Comparison of ENCODE assay signal across 10 mouse cellular contexts in the genomic region with DNA sequence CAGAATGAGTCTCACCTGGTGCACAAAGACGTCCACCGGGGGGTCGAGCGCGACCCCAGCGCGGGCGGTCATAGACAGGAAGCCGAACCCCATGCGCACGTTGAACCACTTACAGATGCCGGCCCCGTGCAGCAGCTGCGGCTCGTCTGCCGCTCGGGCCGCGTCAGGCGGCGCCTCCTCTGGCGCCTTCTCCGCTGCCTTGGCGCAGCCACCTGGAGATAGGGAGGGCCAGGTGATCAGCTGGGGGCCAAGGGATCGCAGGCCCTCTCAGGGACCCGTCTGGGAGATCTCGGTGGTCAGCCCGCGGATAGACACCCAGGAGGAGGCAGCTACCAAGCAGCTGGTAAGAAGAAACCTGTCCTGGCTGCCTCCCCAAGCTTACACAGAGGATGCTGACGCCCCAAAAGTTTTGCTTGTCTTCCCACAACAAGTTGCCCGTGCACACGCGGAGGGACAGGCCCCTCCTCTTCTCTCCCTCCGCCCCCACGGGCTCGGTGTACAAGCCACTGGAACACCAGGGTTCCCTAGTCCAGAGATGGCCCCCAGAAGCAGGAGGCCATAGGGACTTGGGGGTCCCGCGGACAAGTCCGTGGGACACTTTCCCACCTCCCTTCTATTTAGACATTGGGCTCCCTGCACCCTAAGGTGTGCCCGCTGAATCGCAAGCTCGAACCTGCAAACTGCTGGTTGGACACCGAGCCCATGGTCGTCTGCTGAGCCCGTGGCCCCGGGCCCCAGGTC. TPM values are rescaled to one million over a fixed set of nuclear protein-coding genes. Genes with fewer than 3 reads are reported as not detected.
DNase-seq lines count a peak whose midpoint lies in the region; ATAC-seq and TF ChIP-seq lines count a peak whose summit lies in the region.
"Had no signal": no experiment of that assay in that cellular context is flagged by ENCODE, and none has a peak within 500 bp of the region (broad histone marks: within the 10 kb centered on the region; RNA-seq: fewer than 3 reads in every experiment).

No protein-coding gene starts in this region.

- peak; percentile 35 for DNase-seq in thymus, postnatal 4 days
- DNase-seq in thymus, postnatal 36 days = no peak
- DNase-seq in forebrain, postnatal 0 days = no peak
- DNase-seq in liver, embryonic 14.5 days (ENCODE audit: low read depth in 3 of 3, low spot score in 3 of 3) = no peak
- DNase-seq in yolk sac, embryonic 10.5 days (ENCODE audit: low spot score) = peak; percentile 82
- no peak for DNase-seq in gastrocnemius, postnatal 10 days
- DNase-seq in urinary bladder, adult 18-20 months (ENCODE audit: low spot score in 2 of 2) = no peak
- no peak for DNase-seq in lung, adult 2 months
- DNase-seq: layer of hippocampus, postnatal 36 days; right cerebral cortex, postnatal 25 days had no signal

- TF ChIP-seq EP300 in liver, embryonic 14.5 days (IDR thresholded peaks at IDR 0.05; ENCODE audit: low read depth) = no peak

- no peaks in the 10 kb centered on the region for H3K36me3 ChIP-seq in forebrain, postnatal 0 days (ENCODE audit: insufficient read depth)
- H3K36me3 ChIP-seq in liver, embryonic 14.5 days (replicated peaks; ENCODE audit: control insufficient read depth, insufficient read depth, low read depth) = no peaks in the 10 kb centered on the region

- peak overlapping the region; percentile 25 for H3K4me3 ChIP-seq in forebrain, postnatal 0 days (ENCODE audit: low read depth, low read length)
- H3K4me3 ChIP-seq in liver, embryonic 14.5 days (ENCODE audit: insufficient read depth in 1 of 2, low read depth in 2 of 2, low read length in 2 of 2) = peak overlapping the region; percentile 12 to 28
- H3K4me3 ChIP-seq in lung, adult 2 months (replicated peaks; ENCODE audit: extremely low read depth, low read depth, low read length) = no peak overlapping the region

- H3K4me1 ChIP-seq in forebrain, postnatal 0 days (ENCODE audit: insufficient read depth) = no peaks in the 10 kb centered on the region; the same call in none of the 2 replicates
- no peaks in the 10 kb centered on the region for H3K4me1 ChIP-seq in liver, embryonic 14.5 days (replicated peaks; ENCODE audit: control insufficient read depth in 2 of 2, insufficient read depth in 2 of 2, low read length in 1 of 2)
- no peaks in the 10 kb centered on the region for H3K4me1 ChIP-seq in lung, adult 2 months (ENCODE audit: control insufficient read depth, insufficient read depth, low read length)

- WGBS in forebrain, postnatal 0 days = 1% methylated on average over 46 of the region's 46 CpGs
- WGBS in liver, embryonic 14.5 days (ENCODE audit: insufficient replicate concordance) = 1% methylated on average over 46 of the region's 46 CpGs
- WGBS in lung, adult 2 months = 1% methylated on average over 46 of the region's 46 CpGs

- no peak overlapping the region for H3K9ac ChIP-seq in forebrain, postnatal 0 days
- no peak overlapping the region for H3K9ac ChIP-seq in liver, embryonic 14.5 days (replicated peaks)

- TF ChIP-seq CTCF in forebrain, postnatal 0 days (IDR thresholded peaks at IDR 0.05; ENCODE audit: low read depth) = no peak
- TF ChIP-seq CTCF in liver, embryonic 14.5 days (IDR thresholded peaks at IDR 0.05; ENCODE audit: low read depth) = no peak
- TF ChIP-seq CTCF in lung, adult 2 months (IDR thresholded peaks at IDR 0.05; ENCODE audit: insufficient read depth, low read length) = no peak

- H3K27me3 ChIP-seq in forebrain, postnatal 0 days (ENCODE audit: insufficient read depth, low read length) = peaks cover 27% of the 10 kb centered on the region
- peaks cover 47% of the 10 kb centered on the region for H3K27me3 ChIP-seq in liver, embryonic 14.5 days (ENCODE audit: control insufficient read depth, insufficient read depth, low read length)

- TF ChIP-seq POLR2A in lung, adult 2 months (IDR thresholded peaks at IDR 0.05; ENCODE audit: borderline replicate concordance, extremely low read depth, low read depth, low read length) = no peak

- no peak for ATAC-seq in forebrain, postnatal 0 days
- ATAC-seq in liver, embryonic 14.5 days (ENCODE audit: insufficient read depth) = no peak

- H3K27ac ChIP-seq in forebrain, postnatal 0 days (ENCODE audit: low read depth, low read length) = no peak overlapping the region
- H3K27ac ChIP-seq in liver, embryonic 14.5 days = no peak overlapping the region

- no peaks in the 10 kb centered on the region for H3K9me3 ChIP-seq in forebrain, postnatal 0 days (ENCODE audit: low read length)
- H3K9me3 ChIP-seq in liver, embryonic 14.5 days (ENCODE audit: control insufficient read depth, low read length) = no peaks in the 10 kb centered on the region

- peak overlapping the region; percentile 43 for H3K4me2 ChIP-seq in forebrain, postnatal 0 days (ENCODE audit: low read depth)
- peak overlapping the region; percentile 34 for H3K4me2 ChIP-seq in liver, embryonic 14.5 days (ENCODE audit: low read depth)

RNA-seq across cellular contexts. Expression of gene Lin28a, which starts 0.4 kb away (rescaled TPM):
- 0.05 TPM in 1 of 2 replicates, not detected in the other for total RNA-seq in forebrain, postnatal 0 days (2014; rRNA removed)
- not detected in 2 replicates for polyA plus RNA-seq in forebrain, postnatal 0 days (2015; fragmentation: Nextera tagmentation; extraction: Ambion mirVana)
- 0.70 and 0.95 TPM in 2 replicates for polyA plus RNA-seq in liver, embryonic 14.5 days (2012; rRNA removed)
- 0.28 and 0.42 TPM in 2 replicates for polyA plus RNA-seq in liver, embryonic 14.5 days (2014; fragmentation: Nextera tagmentation; extraction: Ambion mirVana)
- 1 to 10 TPM; 1.7 to 2.8 TPM for total RNA-seq in gastrocnemius, postnatal 10 days (2021)
- 0.06 TPM in 1 of 2 replicates, not detected in the other for polyA plus RNA-seq in lung, adult 2 months (2012; rRNA removed)
- total RNA-seq: layer of hippocampus, postnatal 36 days had no signal

RNA-seq across cellular contexts. Expression of gene Dhdds, which starts 17.5 kb away (rescaled TPM):
- total RNA-seq in forebrain, postnatal 0 days (2014; rRNA removed) = 40.2 and 42.0 TPM in 2 replicates
- polyA plus RNA-seq in forebrain, postnatal 0 days (2015; fragmentation: Nextera tagmentation; extraction: Ambion mirVana) = 39.8 and 43.5 TPM in 2 replicates
- 10.5 and 13.3 TPM in 2 replicates for polyA plus RNA-seq in liver, embryonic 14.5 days (2012; rRNA removed)
- 16.8 and 17.8 TPM in 2 replicates for polyA plus RNA-seq in liver, embryonic 14.5 days (2014; fragmentation: Nextera tagmentation; extraction: Ambion mirVana)
- 10 to 100 TPM; 16.7 to 17.5 TPM for total RNA-seq in gastrocnemius, postnatal 10 days (2021)
- polyA plus RNA-seq in lung, adult 2 months (2012; rRNA removed) = 21.6 and 28.4 TPM in 2 replicates

RNA-seq across cellular contexts. Expression of gene Zfp683, which starts 35.4 kb away (rescaled TPM):
- total RNA-seq in forebrain, postnatal 0 days (2014; rRNA removed) = not detected in 2 replicates
- not detected in 2 replicates for polyA plus RNA-seq in forebrain, postnatal 0 days (2015; fragmentation: Nextera tagmentation; extraction: Ambion mirVana)
- 0.03 and 0.06 TPM in 2 replicates for polyA plus RNA-seq in liver, embryonic 14.5 days (2012; rRNA removed)
- not detected in 2 replicates for polyA plus RNA-seq in liver, embryonic 14.5 days (2014; fragmentation: Nextera tagmentation; extraction: Ambion mirVana)
- total RNA-seq in gastrocnemius, postnatal 10 days (2021) = not detected
- polyA plus RNA-seq in lung, adult 2 months (2012; rRNA removed) = 0.27 and 0.58 TPM in 2 replicates
- total RNA-seq: layer of hippocampus, postnatal 36 days had no signal

RNA-seq across cellular contexts. Expression of gene Crybg2, which starts 42.4 kb away (rescaled TPM):
- total RNA-seq in forebrain, postnatal 0 days (2014; rRNA removed) = 3.4 and 11.8 TPM in 2 replicates
- polyA plus RNA-seq in forebrain, postnatal 0 days (2015; fragmentation: Nextera tagmentation; extraction: Ambion mirVana) = 3.7 and 4.5 TPM in 2 replicates
- 0.23 TPM in 2 replicates for polyA plus RNA-seq in liver, embryonic 14.5 days (2012; rRNA removed)
- polyA plus RNA-seq in liver, embryonic 14.5 days (2014; fragmentation: Nextera tagmentation; extraction: Ambion mirVana) = 0.42 and 0.67 TPM in 2 replicates
- not detected for total RNA-seq in gastrocnemius, postnatal 10 days (2021)
- 7.2 and 14.7 TPM in 2 replicates for polyA plus RNA-seq in lung, adult 2 months (2012; rRNA removed)

RNA-seq across cellular contexts. Expression of gene Hmgn2, which starts 49.8 kb away (rescaled TPM):
- 377 and 408 TPM in 2 replicates for total RNA-seq in forebrain, postnatal 0 days (2014; rRNA removed)
- 1,226 and 1,340 TPM in 2 replicates for polyA plus RNA-seq in forebrain, postnatal 0 days (2015; fragmentation: Nextera tagmentation; extraction: Ambion mirVana)
- 120 and 233 TPM in 2 replicates for polyA plus RNA-seq in liver, embryonic 14.5 days (2012; rRNA removed)
- 665 and 670 TPM in 2 replicates for polyA plus RNA-seq in liver, embryonic 14.5 days (2014; fragmentation: Nextera tagmentation; extraction: Ambion mirVana)
- total RNA-seq in gastrocnemius, postnatal 10 days (2021) = 100 to 1,000 TPM; 225 to 257 TPM
- polyA plus RNA-seq in lung, adult 2 months (2012; rRNA removed) = 14.6 and 28.9 TPM in 2 replicates

Comparison
In these comparisons a context has a peak if more than half of its experiments do, and no peak if none do; other contexts are left out.
1. DNase-seq: peak in thymus, postnatal 4 days (single experiment) and yolk sac, embryonic 10.5 days (single experiment); none in thymus, postnatal 36 days (0 of 2), forebrain, postnatal 0 days (single experiment), liver, embryonic 14.5 days (0 of 3), gastrocnemius, postnatal 10 days (single experiment), urinary bladder, adult 18-20 months (0 of 2) and lung, adult 2 months (single experiment).